In genomic region chr10:107933527-107933926, GRCm38 (mm10) we compare ENCODE assay signal across 17 mouse cellular contexts. TPM values are rescaled to one million over a fixed set of nuclear protein-coding genes. Genes with fewer than 3 reads are reported as not detected.
"Had no signal": no experiment of that assay in that cellular context is flagged by ENCODE, and none has a peak within 500 bp of the region (broad histone marks: within the 10 kb centered on the region; RNA-seq: fewer than 3 reads in every experiment).

No protein-coding gene starts in this region.

- H3K27me3 ChIP-seq: liver, embryonic 15.5 days; midbrain, embryonic 15.5 days; neural tube, embryonic 12.5 days had no signal

- H3K4me3 ChIP-seq: limb, embryonic 10.5 days; liver, embryonic 15.5 days; midbrain, embryonic 15.5 days; neural tube, embryonic 12.5 days had no signal

- H3K9ac ChIP-seq: liver, embryonic 15.5 days; midbrain, embryonic 15.5 days; neural tube, embryonic 12.5 days had no signal

- H3K36me3 ChIP-seq: limb, embryonic 10.5 days; liver, embryonic 15.5 days; midbrain, embryonic 15.5 days; neural tube, embryonic 12.5 days had no signal

- H3K9me3 ChIP-seq: limb, embryonic 10.5 days; liver, embryonic 15.5 days; midbrain, embryonic 15.5 days; neural tube, embryonic 12.5 days had no signal

- H3K4me1 ChIP-seq: limb, embryonic 10.5 days; liver, embryonic 15.5 days; midbrain, embryonic 15.5 days; neural tube, embryonic 12.5 days had no signal

- H3K4me2 ChIP-seq: liver, embryonic 11.5 days; liver, embryonic 15.5 days; midbrain, embryonic 15.5 days; neural tube, embryonic 12.5 days had no signal

- DNase-seq: kidney, adult 18-20 months; kidney, postnatal 10 days; kidney, postnatal 4 days; lung, adult 2 months; lung, postnatal 4 days; right cerebral cortex, postnatal 4 days; spleen, adult 18-20 months; thymus, adult 2 months; thymus, postnatal 25 days had no signal

- H3K27ac ChIP-seq: limb, embryonic 10.5 days; liver, embryonic 15.5 days; midbrain, embryonic 15.5 days; neural tube, embryonic 12.5 days had no signal

- ATAC-seq: lung, postnatal 0 days; midbrain, embryonic 15.5 days had no signal

RNA-seq across cellular contexts. Expression of gene Otogl, which starts 21.6 kb away (rescaled TPM):
- total RNA-seq: monocyte, adult 5-6 weeks; neutrophil, adult 5-6 weeks had no signal
- polyA plus RNA-seq: limb, embryonic 10.5 days; midbrain, embryonic 15.5 days had no signal
